Mouse (Mus musculus) CH12.LX (cell line): ENCODE measurements around the gene St3gal3. TPM values are rescaled to one million over a fixed set of nuclear protein-coding genes. Genes with fewer than 3 reads are reported as not detected.

Source experiments
- DNase-seq: peaks from one replicate; pipeline ENCODE4 v3.0.0-alpha.2; 2013; ENCODE audit errors: extremely low read depth
- H3K27ac ChIP-seq: 2 replicates; pipeline ENCODE4 v1.5.1; 2012; ENCODE audit warnings: low read depth, mild to moderate bottlenecking, control low read depth, moderate library complexity; ENCODE audit not compliant: insufficient read depth
- H3K27me3 ChIP-seq: replicated peaks from 2 replicates; pipeline ENCODE3; 2012; ENCODE audit warnings: inconsistent platforms
- H3K36me3 ChIP-seq, 2 experiments: replicated peaks in 1 of 2; 2 replicates each; pipeline versions ENCODE3 to v1.6.1; 2012; ENCODE audit warnings: inconsistent platforms in 1 of 2, low read length in 1 of 2, mild to moderate bottlenecking in 1 of 2, mixed read lengths in 1 of 2, moderate library complexity in 1 of 2; ENCODE audit not compliant: control insufficient read depth in 1 of 2, insufficient read depth in 1 of 2
- H3K4me1 ChIP-seq, 2 experiments: 2 replicates each; pipeline ENCODE4 v1.6.1; 2012; ENCODE audit warnings: inconsistent platforms in 1 of 2, moderate library complexity in 1 of 2; ENCODE audit not compliant: insufficient read depth in 2 of 2, control insufficient read depth in 1 of 2
- H3K4me2 ChIP-seq: 2 replicates; pipeline ENCODE4 v1.6.1; 2012; ENCODE audit warnings: low read depth, mild to moderate bottlenecking, control low read depth; ENCODE audit not compliant: poor library complexity, insufficient read depth, severe bottlenecking
- H3K4me3 ChIP-seq, 3 experiments: fragments of 150-350 bp in 1 of 3; sonication (generic) in 1 of 3; replicated peaks in 1 of 3; 2 replicates each; pipeline versions ENCODE3 to v1.5.1; 2011 to 2012; ENCODE audit warnings: low read depth in 2 of 3, low read length in 2 of 3, mild to moderate bottlenecking in 2 of 3, moderate library complexity in 2 of 3, control low read depth in 1 of 3, improper control_type of control experiment in 1 of 3, inconsistent platforms in 1 of 3, mixed read lengths in 1 of 3; ENCODE audit not compliant: poor library complexity in 1 of 3
- H3K79me2 ChIP-seq: replicated peaks from 2 replicates; pipeline ENCODE4 v1.6.1; 2012; ENCODE audit warnings: mild to moderate bottlenecking, moderate library complexity; ENCODE audit not compliant: control insufficient read depth, poor library complexity, insufficient read depth, severe bottlenecking; ENCODE audit errors: extremely low read depth
- H3K9ac ChIP-seq: 2 replicates; pipeline ENCODE4 v1.6.1; 2012; ENCODE audit warnings: low read depth, mild to moderate bottlenecking, control low read depth, moderate library complexity; ENCODE audit not compliant: insufficient read depth
- H3K9me3 ChIP-seq: replicated peaks from 2 replicates; pipeline ENCODE3; 2012; ENCODE audit warnings: low read length, inconsistent platforms, mixed read lengths
- BHLHE40 ChIP-seq: IDR thresholded peaks from 2 replicates; pipeline ENCODE4 v1.6.1; 2011; ENCODE audit warnings: mild to moderate bottlenecking, low read depth, low read length, improper control_type of control experiment
- E2F4 ChIP-seq: IDR thresholded peaks from 2 replicates; pipeline ENCODE4 v1.6.1; 2011; ENCODE audit warnings: low read depth, low read length, improper control_type of control experiment; ENCODE audit not compliant: insufficient replicate concordance
- ETS1 ChIP-seq: conservative IDR thresholded peaks from 2 replicates; pipeline ENCODE4 v1.6.1; 2012; ENCODE audit warnings: low read depth, mild to moderate bottlenecking, inconsistent platforms, low read length, improper control_type of control experiment, moderate library complexity
- HCFC1 ChIP-seq: IDR thresholded peaks from 2 replicates; pipeline ENCODE4 v1.6.1; 2012; ENCODE audit warnings: low read depth, mild to moderate bottlenecking, inconsistent platforms, low read length, improper control_type of control experiment
- JUN ChIP-seq: IDR thresholded peaks from 2 replicates; pipeline ENCODE4 v1.6.1; 2011; ENCODE audit warnings: low read depth, mild to moderate bottlenecking, low read length, improper control_type of control experiment, moderate library complexity; ENCODE audit not compliant: insufficient read depth
- MAFK ChIP-seq: IDR thresholded peaks from 2 replicates; pipeline ENCODE4 v1.6.1; 2011; ENCODE audit warnings: low read length, improper control_type of control experiment; ENCODE audit not compliant: insufficient replicate concordance
- MAZ ChIP-seq: IDR thresholded peaks from 2 replicates; pipeline ENCODE4 v1.6.1; 2012; ENCODE audit warnings: low read depth, mild to moderate bottlenecking, inconsistent platforms, low read length, improper control_type of control experiment, moderate library complexity
- MXI1 ChIP-seq: IDR thresholded peaks from 2 replicates; pipeline ENCODE4 v1.6.1; 2011; ENCODE audit warnings: mild to moderate bottlenecking, low read depth, low read length, improper control_type of control experiment
- NELFE ChIP-seq: IDR thresholded peaks from 2 replicates; pipeline ENCODE4 v1.6.1; 2011; ENCODE audit warnings: low read depth, low read length, improper control_type of control experiment
- PAX5 ChIP-seq: IDR thresholded peaks from 2 replicates; pipeline ENCODE4 v1.6.1; 2012; ENCODE audit warnings: low read length, inconsistent platforms, mixed read lengths
- POLR2AphosphoS2 ChIP-seq: IDR thresholded peaks from 2 replicates; pipeline ENCODE4 v1.6.1; 2011; ENCODE audit warnings: low read depth, low read length, improper control_type of control experiment
- RAD21 ChIP-seq: IDR thresholded peaks from 2 replicates; pipeline ENCODE4 v1.6.1; 2011; ENCODE audit warnings: low read depth, mild to moderate bottlenecking, low read length, improper control_type of control experiment, moderate library complexity
- RCOR1 ChIP-seq: conservative IDR thresholded peaks from 2 replicates; pipeline ENCODE4 v1.6.1; 2012; ENCODE audit warnings: low read depth, mild to moderate bottlenecking, inconsistent platforms, low read length, improper control_type of control experiment
- TBP ChIP-seq: conservative IDR thresholded peaks from 2 replicates; pipeline ENCODE4 v1.6.1; 2011; ENCODE audit warnings: low read depth, low read length, improper control_type of control experiment
- TCF12 ChIP-seq: IDR thresholded peaks from 2 replicates; pipeline ENCODE4 v1.6.1; 2014; ENCODE audit warnings: low read depth, mild to moderate bottlenecking, inconsistent platforms, low read length, improper control_type of control experiment
- USF1 ChIP-seq: IDR thresholded peaks from 2 replicates; pipeline ENCODE4 v1.6.1; 2014; ENCODE audit warnings: low read depth, mild to moderate bottlenecking, inconsistent platforms, low read length, improper control_type of control experiment
- ZC3H11A ChIP-seq: IDR thresholded peaks from 2 replicates; pipeline ENCODE4 v1.6.1; 2012; ENCODE audit warnings: low read depth, mild to moderate bottlenecking, inconsistent platforms, low read length, improper control_type of control experiment
- ZKSCAN1 ChIP-seq: IDR thresholded peaks from 2 replicates; pipeline ENCODE4 v1.6.1; 2012; ENCODE audit warnings: low read depth, inconsistent platforms, low read length, improper control_type of control experiment, borderline replicate concordance
- dilution Hi-C: fragments of 300-500 bp; cut with MboI; formaldehyde crosslinking; loops from 2 replicates; pipeline ENCODE4 v1.14.3; 2020; ENCODE audit warnings: low sequenced_read_pairs; ENCODE audit not compliant: extremely low pct_unique_long_range_greater_than_20kb, extremely low pct_ligation_motif_present
- in situ Hi-C: fragments of 300-500 bp; cut with MboI; formaldehyde crosslinking; loops from 3 replicates; pipeline ENCODE4 v1.14.3; 2019; ENCODE audit warnings: low sequenced_read_pairs, low pct_ligation_motif_present, low pct_unique_long_range_greater_than_20kb, mixed read lengths
- polyA plus RNA-seq: library from polyadenylated mRNA; unstranded; fragments of >175 nt; gene quantifications from 2 replicates; pipeline ENCODE4 v1.2.1, GENCODE M21; 2012; ENCODE audit warnings: low read depth; ENCODE audit not compliant: insufficient read length
- total RNA-seq, 2 experiments: library from RNA; depleted of rRNA; stranded (reverse); fragments of 300-350 nt in 1 of 2; fragments of >200 nt in 1 of 2; gene quantifications; 2 replicates each; pipeline ENCODE4 v1.2.3; 2012 to 2014

The St3gal3 gene
- total and polyA plus RNA-seq, 3 experiments, result 7.1 to 10.1 (median 8.2) TPM

GRCm38 (mm10) chr4:117917847-117918246, 216.9 kb downstream of the St3gal3 start:
- in situ Hi-C loops, result loop anchor here (10.0 kb wide), 1 partner anchor 147 kb away; no protein-coding TSS in a partner anchor
- H3K9ac ChIP-seq, result no peak overlapping the region

GRCm38 (mm10) chr4:117917402-117917801, 217.3 kb downstream of the St3gal3 start:
- in situ Hi-C loops, result loop anchor here (10.0 kb wide), 1 partner anchor 147 kb away; no protein-coding TSS in a partner anchor
- Histone ChIP-seq H3K79me2 (peaks cover 12% of the 10 kb centered on the region; the same call in 1 of the 2 replicates), H3K27ac (no peak overlapping the region)

More at GRCm38 (mm10) chr4:117917847-117918246, 216.9 kb downstream of the St3gal3 start:
- Histone ChIP-seq H3K4me3 (no peak overlapping the region), H3K9me3 (no peaks in the 10 kb centered on the region), H3K27me3 (no peaks in the 10 kb centered on the region), H3K4me2 (no peak overlapping the region), H3K4me1 (peaks cover 5 to 46% of the 10 kb centered on the region in 2 experiments; a peak in 3 of 4 replicates), H3K36me3 (peaks cover 0 to 10% of the 10 kb centered on the region in 2 experiments), H3K27ac (no peak overlapping the region), H3K79me2 (peaks cover 9% of the 10 kb centered on the region; the same call in 1 of the 2 replicates)
- dilution Hi-C loops, result no loop called here
- TF ChIP-seq MAZ (no peak), TCF12 (no peak), MAFK (no peak), PAX5 (no peak), RAD21 (no peak), E2F4 (no peak), ZC3H11A (no peak), BHLHE40 (no peak), HCFC1 (no peak), TBP (no peak)
- no peak for DNase-seq

More at GRCm38 (mm10) chr4:117917402-117917801, 217.3 kb downstream of the St3gal3 start:
- Histone ChIP-seq H3K4me2 (no peak overlapping the region), H3K4me1 (peaks cover 6 to 50% of the 10 kb centered on the region in 2 experiments; a peak in 3 of 4 replicates), H3K36me3 (peaks cover under 1 to 14% of the 10 kb centered on the region in 2 experiments), H3K9ac (no peak overlapping the region), H3K27me3 (no peaks in the 10 kb centered on the region), H3K4me3 (no peak overlapping the region), H3K9me3 (no peaks in the 10 kb centered on the region)
- no peak for DNase-seq
- TF ChIP-seq RCOR1 (no peak), MAFK (no peak), TCF12 (no peak), ETS1 (no peak), MXI1 (no peak), JUN (no peak), ZKSCAN1 (no peak), E2F4 (no peak), HCFC1 (no peak), USF1 (no peak), PAX5 (no peak), NELFE (no peak), POLR2AphosphoS2 (no peak)
- dilution Hi-C loops, result no loop called here
